Mouse (Mus musculus): ENCODE results near the gene Enpp1. TPM values are rescaled to one million over a fixed set of nuclear protein-coding genes. Genes with fewer than 3 reads are reported as not detected.

Gene Enpp1
- total RNA-seq, 2 experiments from 2014 or later, result 5.5 to 6.5 TPM

GRCm38 (mm10) chr10:24712901-24713300 is 942 bp upstream of the Enpp1 start:
- no peak for DNase-seq
- intact Hi-C loops (cut with DNase I), result loop anchor here (5.0 kb wide), 1 partner anchor 81 kb away; no protein-coding TSS in a partner anchor

DNA sequence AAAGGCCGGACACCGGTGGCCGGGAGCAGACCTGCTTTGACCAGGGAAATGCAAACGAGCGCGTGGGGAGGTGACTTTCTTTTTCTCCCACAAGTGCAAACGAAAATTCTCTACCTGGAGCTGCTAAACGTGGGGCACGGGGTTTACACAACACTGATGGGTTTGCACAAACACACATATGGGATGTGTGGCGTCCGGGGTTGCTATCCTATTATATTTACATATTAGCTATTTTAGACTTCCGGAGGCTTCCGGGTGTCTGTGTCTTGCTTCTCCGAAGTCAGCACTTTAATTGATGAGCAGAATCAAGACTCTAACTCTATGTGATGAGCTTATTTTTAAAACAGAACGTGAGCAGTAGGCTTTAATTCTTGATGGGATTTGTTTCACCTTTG is 405 bp upstream of the Enpp1 start:
- intact Hi-C loops (cut with DNase I), result loop anchor here (5.0 kb wide), 1 partner anchor 80 kb away; no protein-coding TSS in a partner anchor
- no peak for DNase-seq

GRCm38 (mm10) chr10:24711071-24711470 is 888 bp downstream of the Enpp1 start:
- peak in 1 of 2 experiments; percentile 14 for DNase-seq
- intact Hi-C loops (cut with DNase I), result loop anchor here (5.0 kb wide), 1 partner anchor 79 kb away; no protein-coding TSS in a partner anchor

DNA sequence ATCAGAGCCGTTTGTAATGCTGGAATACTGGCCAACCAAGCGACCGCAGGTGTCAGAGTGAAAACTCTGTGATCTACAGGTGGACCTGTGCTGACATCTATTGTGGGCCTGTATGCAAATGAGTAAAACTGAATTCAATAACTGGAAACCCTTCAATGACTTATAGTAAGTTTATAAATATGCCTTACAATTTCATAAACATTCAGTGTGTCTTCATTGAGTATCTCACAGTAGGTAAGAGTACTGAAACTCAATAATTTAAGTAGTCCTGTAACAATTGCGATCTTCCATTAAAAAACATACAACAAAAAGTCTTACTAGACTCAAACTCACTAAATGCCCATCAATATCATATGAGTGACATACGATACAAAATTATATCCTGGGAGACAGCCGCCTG is 1.6 kb downstream of the Enpp1 start:
- no peak for DNase-seq
- intact Hi-C loops (cut with DNase I), result loop anchor here (5.0 kb wide), 1 partner anchor 78 kb away; no protein-coding TSS in a partner anchor

- intact Hi-C loops (cut with DNase I), result no loop called here
- no peak for DNase-seq
These were observed 4.2 kb downstream of the Enpp1 start for GRCm38 (mm10) chr10:24707745-24708144.

GRCm38 (mm10) chr10:24706431-24707140 is 5.4 kb downstream of the Enpp1 start:
- no peak for DNase-seq
- intact Hi-C loops (cut with DNase I), result no loop called here

DNA sequence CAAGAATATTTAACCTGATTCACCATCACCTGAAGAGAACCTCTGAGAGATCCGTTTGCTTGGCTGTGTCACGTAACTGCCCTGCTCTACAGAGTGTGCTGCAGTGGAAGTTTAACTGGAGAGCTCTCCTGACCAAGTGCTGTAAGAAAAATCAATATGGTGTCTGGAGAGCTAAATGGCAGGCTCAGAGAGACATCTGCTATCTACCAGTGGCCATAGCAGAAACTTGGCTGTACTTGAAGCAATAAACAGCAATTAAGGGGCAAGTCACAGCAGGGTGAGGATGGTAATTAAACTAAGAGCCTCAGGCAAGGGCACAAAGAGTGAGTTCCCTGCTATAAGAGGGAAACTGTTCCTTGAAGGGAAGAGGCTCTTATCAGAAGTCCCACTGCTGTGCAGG is 9.3 kb downstream of the Enpp1 start:
- no peak for DNase-seq
- intact Hi-C loops (cut with DNase I), result no loop called here

DNA sequence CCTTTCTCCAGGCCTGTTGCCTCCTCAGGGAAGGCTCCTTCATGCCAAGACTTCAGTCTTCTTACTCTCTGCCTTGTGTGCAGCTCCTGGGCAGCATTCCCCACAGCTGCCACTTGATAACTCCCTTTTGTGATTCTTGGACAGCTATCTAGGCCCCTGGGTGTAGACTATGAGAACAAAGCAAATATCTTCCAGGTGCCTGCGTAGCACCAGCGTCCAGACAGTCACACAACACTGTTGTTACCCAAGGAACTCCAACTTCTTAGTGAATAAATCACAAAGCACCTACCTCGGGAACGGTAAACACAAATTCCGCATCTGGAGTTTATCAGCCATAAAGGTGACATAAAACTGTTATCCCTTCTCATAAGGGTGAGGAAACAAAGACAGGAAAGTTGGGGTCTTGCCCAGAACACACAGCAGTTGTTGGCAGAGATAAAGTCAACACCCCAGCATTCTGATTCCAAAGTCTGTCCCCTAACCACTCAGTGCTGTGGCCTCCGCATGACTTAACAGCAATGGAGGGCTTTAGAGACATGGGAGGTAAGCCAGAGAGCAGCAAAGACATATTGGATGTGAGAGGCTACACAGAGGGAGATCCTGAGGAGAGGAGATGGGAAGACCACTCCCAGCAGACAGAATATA is 13.7 kb downstream of the Enpp1 start:
- intact Hi-C loops (cut with DNase I), result no loop called here
- peak in 1 of 2 experiments; percentile 7 for DNase-seq

DNA sequence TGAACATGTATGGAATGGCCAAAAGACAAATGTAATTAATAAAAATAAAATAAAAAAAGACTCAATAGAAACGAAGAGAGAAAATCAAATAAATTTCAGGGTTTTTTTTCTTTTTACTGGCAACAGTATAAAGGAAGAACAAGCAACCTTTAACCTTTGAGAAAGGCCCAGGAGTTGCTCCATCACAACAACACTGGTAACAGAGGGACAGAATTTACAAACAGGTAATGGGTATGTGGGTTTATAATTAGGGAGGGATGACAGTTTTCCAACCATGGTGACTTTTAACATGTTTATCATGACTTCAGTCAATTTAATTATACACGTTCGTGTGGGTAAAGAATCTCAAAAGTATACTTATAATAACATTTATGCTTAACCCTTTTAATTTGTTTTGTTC is 15.2 kb downstream of the Enpp1 start:
- DNase-seq, result no peak
- intact Hi-C loops (cut with DNase I), result no loop called here

DNA sequence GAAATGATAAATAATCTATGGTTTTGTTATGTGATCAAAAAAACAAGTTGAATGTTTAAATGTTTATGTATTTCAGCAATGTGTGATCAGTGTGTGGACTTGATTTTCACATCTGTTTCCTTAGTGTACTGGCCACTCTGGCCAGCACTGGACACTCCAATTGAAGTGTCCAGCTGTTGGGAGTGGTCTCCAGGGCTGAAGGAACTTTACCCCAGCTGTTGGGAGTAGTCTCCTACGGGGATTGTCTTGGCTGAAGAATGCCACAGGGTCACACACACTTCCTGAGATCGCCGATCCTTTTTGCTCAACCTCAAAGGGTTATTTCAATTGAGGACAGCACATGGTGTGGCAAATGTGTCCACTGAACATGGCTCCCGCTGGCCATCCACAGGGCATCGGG is 16.2 kb downstream of the Enpp1 start:
- intact Hi-C loops (cut with DNase I), result no loop called here
- DNase-seq, result peak; percentile 7 to 32

DNA sequence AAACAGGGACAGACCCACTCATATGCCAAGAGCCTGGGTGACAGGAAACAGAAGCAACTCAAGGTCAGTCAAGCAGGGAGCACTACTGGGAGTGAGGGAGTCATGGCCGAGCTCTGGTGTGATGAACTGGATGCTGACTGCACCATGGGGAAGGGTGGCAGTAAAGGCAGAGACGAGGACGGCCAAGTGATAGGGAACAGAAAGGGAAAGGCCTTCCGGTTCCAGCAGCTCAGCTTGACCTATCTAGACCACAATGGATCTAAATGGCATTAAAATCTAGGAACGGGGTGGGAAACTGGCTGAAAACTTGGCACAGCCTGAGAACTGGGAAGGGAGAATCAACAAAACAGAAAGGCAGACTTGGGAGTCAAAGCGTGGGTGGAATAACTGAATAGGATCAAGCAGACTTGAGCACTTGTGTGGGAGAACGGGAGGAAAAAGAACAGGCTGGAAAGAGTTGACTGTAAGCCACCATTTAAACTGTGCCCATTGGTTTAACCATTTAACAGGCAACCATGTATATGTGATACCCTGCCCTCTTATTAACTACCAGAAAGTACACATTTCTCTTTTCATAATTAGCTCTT is 29.3 kb downstream of the Enpp1 start:
- intact Hi-C loops (cut with DNase I), result no loop called here
- no peak for DNase-seq

- intact Hi-C loops (cut with DNase I), result no loop called here
- DNase-seq, result no peak
These were observed 34.3 kb downstream of the Enpp1 start for GRCm38 (mm10) chr10:24677681-24678080.

DNA sequence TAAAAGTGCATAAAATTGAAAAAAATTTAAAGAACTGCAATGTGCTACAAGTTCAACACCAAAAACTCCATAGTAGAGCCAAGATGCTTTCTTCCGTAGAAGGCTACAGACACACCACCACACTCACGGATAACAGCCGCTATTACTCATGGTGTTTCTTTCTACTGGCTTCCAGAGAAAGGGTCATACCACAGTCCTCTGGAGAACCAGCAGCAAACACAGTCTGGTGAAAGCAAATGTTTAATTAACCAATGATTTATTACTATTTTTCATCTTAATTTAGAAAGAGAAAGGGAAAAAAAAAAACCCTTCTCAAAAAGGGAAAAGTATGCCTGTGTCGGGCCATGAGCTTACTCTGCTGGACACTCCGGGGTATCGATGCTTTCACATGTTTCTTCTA is 37.7 kb downstream of the Enpp1 start:
- intact Hi-C loops (cut with DNase I), result no loop called here
- DNase-seq, result no peak

GRCm38 (mm10) chr10:24672948-24673347 is 39.0 kb downstream of the Enpp1 start:
- intact Hi-C loops (cut with DNase I), result no loop called here
- DNase-seq, result no peak

- intact Hi-C loops (cut with DNase I), result no loop called here
These were observed 41.4 kb downstream of the Enpp1 start for GRCm38 (mm10) chr10:24670548-24670947.

DNA sequence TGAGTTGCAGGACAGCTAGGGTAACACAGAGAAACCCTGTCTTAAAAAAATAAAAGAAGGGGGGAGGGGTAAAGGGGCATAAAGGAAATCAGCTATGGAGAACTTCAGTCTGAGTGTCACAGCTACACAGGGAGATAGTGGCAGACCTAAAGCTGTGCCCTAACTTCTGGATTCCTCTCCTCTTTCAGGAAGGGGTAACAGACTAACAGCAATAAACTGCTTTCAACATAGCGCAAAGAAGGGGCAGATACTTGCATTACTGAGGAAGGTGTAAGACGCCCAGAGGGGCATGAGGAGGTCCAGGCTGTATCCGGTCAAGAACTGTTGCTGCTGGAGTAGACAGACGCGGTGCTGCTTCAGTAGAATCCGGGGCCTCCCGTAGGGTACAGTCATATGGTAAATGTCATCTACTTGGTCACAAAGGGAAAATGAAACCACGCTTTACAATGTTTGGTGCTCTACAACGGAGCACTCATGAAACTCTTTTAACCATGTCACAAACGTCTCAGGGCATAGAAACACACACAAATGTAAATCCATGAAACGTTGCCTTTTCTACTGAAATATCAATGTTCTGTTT is 60.9 kb downstream of the Enpp1 start:
- DNase-seq, result no peak
- intact Hi-C loops (cut with DNase I), result no loop called here

More at GRCm38 (mm10) chr10:24670548-24670947, 41.4 kb downstream of the Enpp1 start:
- DNase-seq, result no peak

DNA sequence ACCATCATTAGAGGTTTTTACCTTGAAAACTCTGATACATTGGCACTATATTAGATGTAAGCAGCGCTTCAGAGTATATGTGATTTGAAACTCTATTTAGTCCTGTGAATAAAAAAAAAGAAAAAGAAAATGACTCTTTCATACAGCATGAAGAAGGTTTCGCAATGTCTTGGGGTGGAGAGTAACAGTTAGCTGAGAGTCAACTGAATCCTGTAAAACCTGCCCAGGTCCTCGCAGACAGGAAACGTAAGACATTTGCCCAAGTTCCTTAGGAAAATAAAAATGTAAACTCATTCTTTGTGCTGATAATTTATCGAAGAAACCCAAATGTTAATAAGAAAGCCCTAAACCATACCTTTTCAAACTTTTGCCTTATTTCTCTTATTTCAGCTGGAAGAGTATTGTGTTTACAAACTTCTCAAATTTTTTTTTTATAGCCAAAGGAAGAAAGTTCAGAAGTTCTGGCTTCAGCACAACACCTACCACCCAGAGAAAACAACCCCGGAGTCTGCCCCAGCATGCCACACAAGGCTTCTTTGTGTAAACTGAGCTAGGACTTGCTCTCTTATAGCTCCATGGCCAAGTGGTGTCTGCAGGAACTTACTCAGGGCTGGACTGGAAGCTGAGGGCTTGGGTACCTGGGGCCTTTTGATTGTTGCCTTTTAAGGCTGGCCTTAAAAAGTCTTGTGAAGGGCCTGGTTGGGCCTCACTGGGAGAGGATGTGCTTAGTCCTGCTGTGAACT is 63.8 kb downstream of the Enpp1 start:
- intact Hi-C loops (cut with DNase I), result no loop called here
- DNase-seq, result no peak

GRCm38 (mm10) chr10:24645169-24645568 is 66.8 kb downstream of the Enpp1 start:
- peak; percentile 60 to 65 for DNase-seq
- intact Hi-C loops (cut with DNase I), result no loop called here

DNA sequence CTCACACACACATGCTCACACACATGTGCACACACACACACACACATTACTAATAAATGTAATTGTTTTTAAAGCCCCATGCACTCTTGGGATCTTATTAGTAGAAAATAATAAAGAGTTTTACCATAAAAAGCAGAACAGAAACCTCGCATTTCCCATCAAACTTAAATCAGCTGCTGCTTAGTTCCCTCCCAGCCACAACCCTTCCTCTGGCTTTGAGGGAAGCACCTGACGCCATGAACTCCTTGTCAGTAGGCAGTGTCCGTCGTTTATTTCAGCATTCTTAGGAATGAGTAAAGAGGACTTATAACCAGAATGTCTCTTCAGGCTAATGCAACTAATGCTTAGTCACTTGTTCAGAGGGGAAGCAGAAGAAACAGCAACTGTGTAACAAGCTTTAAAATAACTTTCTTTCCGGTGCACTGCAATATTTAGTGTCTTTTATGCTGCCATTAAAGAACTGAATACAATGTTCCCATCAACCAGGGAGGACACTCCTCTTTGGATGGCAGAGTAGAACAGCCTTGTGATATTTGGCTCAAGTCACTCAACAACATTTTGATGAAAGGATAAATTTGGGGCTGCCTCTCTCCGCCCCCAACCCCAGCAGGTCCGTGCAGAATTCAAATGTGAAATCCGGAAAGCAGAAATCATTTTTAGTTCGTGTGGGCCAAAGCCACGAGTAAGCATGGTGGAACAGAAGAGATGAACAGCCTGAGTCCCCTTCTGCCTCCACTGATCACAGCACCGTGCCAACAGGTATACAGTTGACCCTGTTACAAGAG is 69.0 kb downstream of the Enpp1 start:
- intact Hi-C loops (cut with DNase I), result loop anchor here (5.0 kb wide), 1 partner anchor 139 kb away; no protein-coding TSS in a partner anchor
- no peak for DNase-seq
